Mouse (Mus musculus): ENCODE measurements around the gene Sec24d.

- TF ChIP-seq POLR2A (IDR thresholded peaks at IDR 0.05; ENCODE audit: borderline replicate concordance, low read depth, low read length) (no peak), CTCF (IDR thresholded peaks at IDR 0.05; ENCODE audit: low read depth, low read length) (no peak)
Measured at GRCm38 (mm10) chr3:123317081-123317480, 49.8 kb downstream of the Sec24d start.

Data from bone marrow macrophage, adult 2 months (primary cell).